Mouse (Mus musculus): ENCODE measurements around the gene Cend1.

The Cend1 gene

DNA sequence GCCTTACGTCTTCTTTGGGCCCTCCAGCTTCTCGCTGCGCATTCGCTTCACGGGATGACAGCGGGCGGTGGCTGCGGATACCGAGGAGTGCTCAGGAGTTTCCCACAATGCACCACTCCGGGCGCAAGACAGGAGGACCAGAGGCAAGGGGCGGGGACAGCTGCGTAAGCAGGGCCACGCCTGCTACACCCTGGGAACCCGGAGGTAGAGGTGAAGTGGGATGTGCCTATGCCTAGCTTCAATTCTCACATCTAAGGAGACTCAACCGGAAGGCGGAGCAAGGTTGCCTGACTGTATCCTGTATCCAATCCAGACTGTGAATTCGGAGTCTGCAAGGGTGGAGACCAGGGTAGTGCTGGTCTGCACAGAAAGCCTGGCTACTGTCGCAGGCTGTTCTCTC, at the start of gene Cend1:
TSS of gene Cend1 (minus strand) at position 182 of the 400 bp plus-strand sequence.
- DNase-seq (ENCODE audit: low read depth): no peak

DNA sequence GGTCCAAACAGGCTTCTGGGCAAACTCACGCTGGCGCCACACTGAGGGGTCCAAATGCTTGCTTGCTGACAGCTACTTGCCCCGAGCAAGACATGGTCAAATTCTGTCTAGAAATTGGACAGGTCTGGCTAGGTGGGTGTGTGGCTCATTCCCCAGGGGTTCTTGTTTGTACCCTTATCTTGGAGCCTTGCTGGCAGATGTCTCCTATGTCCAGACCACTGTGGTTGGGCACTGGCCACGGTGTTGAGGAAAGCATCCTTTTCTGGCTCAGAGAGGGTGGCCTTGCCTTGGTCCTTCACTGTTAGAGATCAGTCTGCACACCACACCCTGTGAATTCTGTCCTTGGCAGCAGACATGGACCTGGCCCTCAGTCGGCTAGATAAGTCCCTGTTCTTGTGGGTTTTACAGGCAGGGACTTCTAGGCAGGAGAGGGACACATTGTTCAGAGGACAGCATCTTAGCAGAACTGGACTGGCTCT, 49.0 kb upstream of the Cend1 start:
- DNase-seq (ENCODE audit: low read depth): no peak

DNA sequence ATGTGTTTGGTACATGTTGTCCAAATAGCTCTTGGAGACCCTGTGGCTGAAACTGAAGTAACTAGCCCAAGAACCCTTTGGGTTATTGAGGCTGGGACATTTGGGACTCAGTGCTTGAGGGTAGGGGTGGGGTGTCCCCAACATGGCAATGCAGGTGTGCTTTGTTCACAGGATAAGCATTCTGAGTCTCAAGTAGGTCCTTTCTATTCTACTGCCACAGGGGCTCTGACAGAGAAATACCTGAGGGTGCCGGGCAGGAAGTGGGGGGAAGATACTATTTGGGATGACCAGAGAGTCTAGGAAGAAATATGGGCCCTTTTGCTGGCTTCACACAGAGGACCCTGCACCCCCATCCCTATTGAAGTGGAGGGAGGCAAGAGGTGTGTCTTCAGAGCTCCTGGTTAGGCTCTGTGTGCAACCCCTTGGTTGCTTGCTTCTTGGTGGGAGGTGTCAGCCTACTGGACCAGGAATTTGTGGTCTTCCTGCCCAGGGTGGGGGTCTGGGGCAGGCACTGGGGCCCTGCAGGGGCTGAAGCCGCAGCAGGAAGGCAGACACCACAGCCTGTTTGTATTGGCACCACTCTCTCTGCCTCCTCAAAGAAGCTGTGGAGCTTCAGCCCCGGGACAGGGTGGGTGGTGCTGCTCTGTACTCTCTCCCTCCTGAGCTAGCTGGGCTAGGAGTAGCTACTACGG, 48.4 kb upstream of the Cend1 start:
- no peak for DNase-seq (ENCODE audit: low read depth)

DNA sequence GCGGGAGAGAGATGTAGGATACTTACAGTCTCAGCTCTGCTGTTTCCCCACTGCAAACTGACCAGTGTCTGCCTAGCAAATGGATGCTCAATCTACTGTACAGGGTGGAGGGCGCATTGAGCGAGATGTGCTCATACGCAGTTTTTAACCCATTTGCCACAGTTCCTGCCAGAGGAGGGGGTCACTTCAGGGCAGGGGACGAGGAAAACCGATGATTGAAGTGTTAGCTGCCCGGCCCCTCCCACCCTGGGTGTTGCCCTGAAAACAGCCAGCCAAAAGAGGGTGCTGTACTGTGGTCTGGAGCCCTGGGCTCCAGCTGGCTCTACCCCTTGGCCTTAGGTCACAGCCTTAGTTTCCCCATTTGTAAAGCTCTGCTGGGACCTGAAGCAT, 47.7 kb upstream of the Cend1 start:
- DNase-seq (ENCODE audit: low read depth): no peak

GRCm38 (mm10) chr7:141476226-141476980, 47.1 kb upstream of the Cend1 start:
- peak; percentile 76 for DNase-seq (ENCODE audit: low read depth)

DNA sequence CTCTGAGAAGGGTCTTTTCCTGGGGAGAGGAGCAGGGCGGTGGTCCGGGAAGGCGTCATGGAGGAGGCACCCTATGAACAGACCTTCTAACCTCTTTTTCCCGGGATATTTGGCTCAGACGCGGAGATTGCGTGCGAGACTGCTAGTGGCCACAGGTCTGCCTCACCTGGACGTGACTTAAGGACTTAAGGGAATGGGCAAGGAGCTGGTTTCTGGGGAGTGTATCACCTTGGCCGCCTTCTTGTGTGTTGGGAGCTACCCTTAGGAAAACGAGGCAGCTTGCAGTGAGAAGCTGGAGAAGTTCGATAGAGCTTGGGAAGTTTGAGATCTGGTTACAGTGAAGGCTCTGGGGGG, 46.5 kb upstream of the Cend1 start:
- no peak for DNase-seq (ENCODE audit: low read depth)

DNA sequence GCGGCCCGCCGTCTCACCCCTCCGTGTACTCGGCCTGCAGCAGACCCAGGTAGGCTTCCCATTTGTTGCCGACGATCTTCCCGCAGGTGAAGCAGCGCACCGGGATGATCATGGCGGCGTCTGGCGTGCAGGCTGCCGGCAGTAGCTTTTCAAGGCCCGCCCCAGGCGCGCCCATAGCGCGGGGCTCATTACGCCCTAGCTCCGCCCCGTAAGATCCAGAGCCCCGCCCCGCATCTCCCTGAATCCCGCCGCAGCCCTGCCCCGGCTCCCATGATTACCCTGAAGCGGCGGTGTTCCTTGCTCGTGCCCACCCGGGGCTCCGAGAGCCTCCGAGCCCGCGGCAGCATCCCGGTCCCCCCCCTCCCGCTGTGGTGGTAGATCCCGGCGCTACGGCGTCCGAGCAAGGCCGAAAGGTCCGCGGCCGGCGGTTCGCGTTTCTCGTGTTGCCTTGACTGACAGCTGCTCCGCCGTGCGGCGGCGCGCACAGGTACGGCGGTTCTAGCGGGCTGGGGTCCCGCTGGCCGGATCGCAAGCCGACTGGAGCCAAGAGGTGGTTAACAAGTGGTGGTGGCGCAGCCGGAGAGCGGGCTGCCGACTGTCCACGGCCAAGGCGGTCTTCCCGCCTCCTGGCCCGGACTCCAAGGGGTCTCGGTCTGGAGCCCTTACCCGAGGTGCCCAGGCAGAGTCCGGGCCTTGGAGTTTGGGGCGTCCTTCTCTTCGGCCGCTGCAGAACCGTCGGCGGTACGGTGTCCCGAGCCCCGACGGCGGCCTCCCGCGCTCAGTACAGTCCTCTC, 45.9 kb upstream of the Cend1 start, which contains the start of the genes Polr2l and Tspan4:
TSS of gene Polr2l (minus strand) at position 122 of the 794 bp plus-strand sequence.
TSS of gene Tspan4 (plus strand) at position 230 of the 794 bp plus-strand sequence.
- DNase-seq (ENCODE audit: low read depth): no peak

- DNase-seq (ENCODE audit: low read depth): no peak
Measured at GRCm38 (mm10) chr7:141474160-141474559, 44.9 kb upstream of the Cend1 start.

- no peak for DNase-seq (ENCODE audit: low read depth)
Measured at GRCm38 (mm10) chr7:141472763-141473162, 43.5 kb upstream of the Cend1 start.

- no peak for DNase-seq (ENCODE audit: low read depth)
Measured at GRCm38 (mm10) chr7:141472226-141472625, 42.9 kb upstream of the Cend1 start.

DNA sequence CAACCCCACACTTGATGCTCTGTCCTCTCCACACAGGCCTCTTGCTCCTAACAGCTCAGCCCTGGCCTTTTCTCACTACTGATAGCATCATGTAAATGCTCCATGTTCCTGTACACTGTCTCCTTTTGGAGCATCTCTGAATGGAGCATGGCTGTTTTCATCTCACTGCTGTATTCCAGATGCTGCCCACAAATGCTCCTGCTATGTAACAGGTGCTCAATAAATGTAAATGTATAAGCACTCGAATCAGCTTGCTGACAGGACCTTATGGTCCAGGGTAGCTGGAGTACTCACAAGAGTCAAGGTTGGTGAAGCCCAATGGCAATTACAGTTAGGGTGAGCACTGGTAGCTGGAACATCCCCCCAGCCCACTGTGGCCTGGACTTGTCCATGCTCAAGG, 41.9 kb upstream of the Cend1 start:
- no peak for DNase-seq (ENCODE audit: low read depth)

GRCm38 (mm10) chr7:141470637-141470944, 41.3 kb upstream of the Cend1 start:
- no peak for DNase-seq (ENCODE audit: low read depth)

DNA sequence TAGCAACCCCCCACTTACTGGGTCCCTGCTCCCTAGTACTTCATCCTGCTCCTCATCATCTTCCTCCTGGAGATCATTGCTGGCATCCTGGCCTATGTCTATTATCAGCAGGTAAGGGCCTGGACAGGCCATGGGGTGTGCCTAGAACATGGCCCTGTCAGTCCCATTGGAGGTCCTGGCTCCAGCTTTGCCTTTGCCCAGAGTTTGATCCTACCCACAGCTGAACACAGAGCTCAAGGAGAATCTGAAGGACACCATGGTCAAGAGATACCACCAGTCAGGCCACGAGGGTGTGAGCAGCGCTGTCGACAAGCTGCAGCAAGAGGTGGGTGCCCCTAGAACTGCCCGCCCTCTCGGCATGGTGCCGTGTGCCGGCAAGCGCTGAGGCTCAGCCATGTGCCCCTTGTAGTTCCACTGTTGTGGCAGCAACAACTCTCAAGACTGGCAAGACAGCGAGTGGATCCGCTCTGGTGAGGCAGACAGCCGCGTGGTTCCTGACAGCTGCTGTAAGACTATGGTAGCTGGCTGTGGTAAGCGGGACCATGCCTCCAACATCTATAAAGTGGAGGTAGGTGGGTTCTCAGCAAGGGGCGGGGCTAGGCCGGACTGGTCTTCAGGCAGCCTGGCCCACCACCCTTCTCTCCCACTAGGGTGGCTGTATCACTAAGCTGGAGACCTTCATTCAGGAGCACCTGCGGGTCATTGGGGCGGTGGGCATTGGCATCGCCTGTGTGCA, 40.8 kb upstream of the Cend1 start:
- no peak for DNase-seq (ENCODE audit: low read depth)

GRCm38 (mm10) chr7:141469352-141469751, 40.1 kb upstream of the Cend1 start:
- no peak for DNase-seq (ENCODE audit: low read depth)

DNA sequence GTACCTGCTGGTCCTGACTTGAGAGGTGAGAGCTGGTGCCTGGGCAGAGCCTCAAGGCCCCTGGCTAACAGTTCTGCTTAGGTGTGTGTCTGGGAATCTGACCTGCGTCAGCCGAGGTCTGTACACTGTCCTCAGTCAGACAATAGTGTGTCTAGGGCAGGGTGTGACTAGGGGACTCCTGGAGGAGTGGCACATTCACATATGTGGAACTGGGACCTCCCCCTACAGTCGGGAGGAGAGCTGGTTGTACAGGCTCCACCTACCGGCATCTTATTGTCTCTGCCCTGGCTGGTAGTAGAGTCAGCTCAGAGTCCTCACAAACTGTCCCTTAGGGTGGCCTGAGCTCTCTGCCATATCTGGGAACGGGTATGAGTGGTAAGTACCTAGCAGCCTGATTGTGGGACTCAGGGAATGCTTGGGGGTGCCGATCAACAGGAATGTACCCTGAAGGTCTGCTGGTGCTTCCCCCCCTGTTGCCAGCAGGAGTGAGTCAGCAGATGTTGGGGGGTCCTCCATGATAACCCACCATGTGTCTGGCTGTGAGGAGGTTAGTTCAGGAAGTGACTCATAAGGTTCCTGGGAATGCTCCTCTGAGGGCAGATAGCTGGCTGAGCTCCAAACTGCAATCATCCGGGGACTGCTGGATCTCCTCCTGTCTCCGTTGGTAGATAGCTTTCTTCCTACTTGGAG, 39.4 kb upstream of the Cend1 start:
- DNase-seq (ENCODE audit: low read depth): peak; percentile 63

DNA sequence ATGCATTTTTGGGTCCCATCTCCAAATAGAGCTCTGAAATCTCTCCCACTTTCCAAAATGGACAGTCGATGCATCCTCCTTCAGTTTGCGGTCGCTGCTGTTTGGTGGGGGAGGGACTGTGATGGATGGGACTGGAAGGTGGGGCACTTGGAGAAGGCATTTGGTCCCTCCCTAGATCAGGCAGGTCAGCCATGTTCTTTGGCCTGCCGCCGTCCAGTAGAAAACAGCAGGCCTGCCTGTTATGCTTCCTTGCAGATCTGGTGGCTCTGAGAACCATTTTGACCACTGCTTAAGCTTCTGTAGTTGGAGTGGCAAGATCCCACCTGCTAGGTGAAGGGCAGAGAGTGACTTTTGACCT, 38.9 kb upstream of the Cend1 start:
- DNase-seq (ENCODE audit: low read depth): no peak

DNA sequence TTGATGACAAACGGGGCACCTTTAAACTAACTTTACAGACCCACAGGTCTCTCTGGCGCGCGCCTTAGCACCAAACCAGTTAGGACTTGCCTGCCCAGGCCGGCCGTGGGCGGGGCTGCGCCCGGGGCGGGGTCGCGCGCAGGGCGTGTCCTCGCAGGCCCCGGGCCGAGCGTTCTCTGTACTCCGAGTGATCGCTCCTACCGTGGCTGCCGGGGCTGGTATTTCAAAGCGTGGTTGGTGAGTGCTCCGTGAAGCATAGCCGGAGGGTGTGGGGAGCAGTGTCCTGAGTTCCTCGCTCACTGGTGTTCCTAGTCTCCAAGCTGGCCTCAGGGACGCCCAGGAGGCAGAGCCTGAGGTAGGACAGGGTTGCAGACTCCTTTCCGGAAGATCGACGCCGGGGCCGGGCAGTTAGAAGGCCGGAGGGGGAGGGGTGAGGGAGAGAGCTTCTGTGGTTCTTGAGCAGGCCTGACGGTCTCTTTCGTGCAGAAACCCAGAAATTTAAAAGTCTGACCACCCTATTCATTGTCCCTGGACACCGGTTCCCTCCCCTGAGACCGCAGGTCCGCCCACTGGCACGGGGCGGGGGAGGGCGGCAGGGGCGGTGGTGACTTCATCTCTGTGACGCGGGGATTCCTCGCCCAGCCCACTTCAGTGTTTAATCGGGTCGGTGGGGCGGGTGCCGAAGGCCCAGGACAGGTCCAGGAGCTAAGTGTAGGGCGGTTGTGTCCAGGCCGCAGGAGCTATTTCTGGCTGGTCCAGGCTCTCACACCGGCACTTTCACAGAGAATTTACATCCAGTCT, 38.1 kb upstream of the Cend1 start, which contains the start of gene Cd151:
TSS of gene Cd151 (plus strand) at position 163 of the 801 bp plus-strand sequence.
- peak; percentile 79 for DNase-seq (ENCODE audit: low read depth)

DNA sequence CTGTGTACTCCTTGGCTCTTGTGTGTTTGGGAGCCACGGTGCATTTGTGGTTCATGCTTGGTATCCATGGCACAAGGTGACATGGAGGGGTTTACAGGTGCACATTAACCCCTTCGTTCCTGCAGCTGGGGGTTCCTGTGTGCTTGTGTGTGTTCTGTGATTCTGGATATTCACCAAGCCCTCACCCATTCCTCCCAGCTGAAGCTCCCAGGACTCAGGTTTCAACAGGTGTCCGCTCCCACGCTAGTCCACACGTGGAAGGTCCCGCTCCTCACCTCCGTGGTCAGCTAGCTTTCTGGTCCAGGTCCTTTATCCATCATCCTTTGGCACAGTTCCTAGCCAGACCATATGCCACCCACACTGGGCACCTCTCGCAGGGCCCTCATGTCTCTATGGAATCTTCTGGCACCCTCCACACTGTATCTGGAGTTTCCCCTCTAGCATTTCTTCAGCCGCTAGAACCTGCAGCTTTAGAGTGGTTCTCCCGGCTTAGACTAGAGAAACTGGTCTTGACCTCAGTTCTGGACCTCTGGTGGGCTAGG, 37.4 kb upstream of the Cend1 start:
- DNase-seq (ENCODE audit: low read depth): no peak

DNA sequence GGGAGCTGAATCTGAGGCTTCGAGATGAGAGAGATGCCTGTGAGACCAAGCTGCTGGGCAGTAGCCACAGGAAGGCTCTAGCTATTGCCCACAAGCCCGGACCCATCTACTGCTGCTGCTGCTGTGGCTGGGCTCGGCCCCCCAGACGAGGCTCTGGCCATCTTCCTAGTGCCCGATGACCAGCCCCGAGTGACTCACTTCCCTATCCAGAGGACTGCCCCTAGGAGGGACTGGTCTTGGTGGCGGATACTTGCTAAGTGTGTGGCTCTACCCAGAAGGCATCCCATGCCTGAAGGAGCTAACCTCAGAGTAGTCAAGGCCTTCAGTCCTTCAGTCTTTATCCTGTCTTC, 36.7 kb upstream of the Cend1 start:
- peak; percentile 69 for DNase-seq (ENCODE audit: low read depth)

GRCm38 (mm10) chr7:141465388-141466044, 36.2 kb upstream of the Cend1 start:
- DNase-seq (ENCODE audit: low read depth): no peak
